Mouse (Mus musculus): ENCODE measurements around the gene Olfr598. TPM values are rescaled to one million over a fixed set of nuclear protein-coding genes. Genes with fewer than 3 reads are reported as not detected.
"Not testable (repeated sequence)": the region's sequence is repeated elsewhere in the genome, so short reads cannot be mapped to it uniquely, and the experiment has no call there.

Gene Olfr598
- not detected for total RNA-seq (2021)
- long read RNA-seq, experiment 1 = 0 reads
- long read RNA-seq, experiment 2 = 0 reads

DNA sequence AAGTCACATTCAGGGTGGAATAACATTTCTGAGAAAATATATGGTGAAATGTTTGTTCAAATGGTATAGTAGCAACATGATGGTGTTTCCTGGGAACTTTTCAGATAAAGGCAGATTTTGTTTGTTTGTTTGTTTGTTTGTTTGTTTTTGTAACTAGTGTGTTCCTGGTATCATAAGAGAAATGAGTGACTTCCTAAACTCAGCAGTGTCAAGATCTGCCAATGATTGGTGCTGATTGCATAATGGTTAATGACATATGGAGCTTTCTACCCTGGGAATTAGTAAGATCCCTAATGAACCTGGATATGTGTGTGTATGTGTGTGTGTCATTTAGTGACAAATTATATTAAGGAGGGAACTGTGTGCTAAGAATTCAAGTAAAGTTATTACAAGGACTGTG lies at the start of gene Olfr598:
Gene Olfr598 (plus strand): TSS at position 301 of the 400 bp plus-strand sequence.
- DNase-seq = no peak

- DNase-seq = not testable (repeated sequence)
These were observed 18.0 kb upstream of the Olfr598 start, which contains the start of gene Olfr596 for GRCm38 (mm10) chr7:103305348-103305747. Gene Olfr596 (plus strand): TSS chr7:103305648.

DNA sequence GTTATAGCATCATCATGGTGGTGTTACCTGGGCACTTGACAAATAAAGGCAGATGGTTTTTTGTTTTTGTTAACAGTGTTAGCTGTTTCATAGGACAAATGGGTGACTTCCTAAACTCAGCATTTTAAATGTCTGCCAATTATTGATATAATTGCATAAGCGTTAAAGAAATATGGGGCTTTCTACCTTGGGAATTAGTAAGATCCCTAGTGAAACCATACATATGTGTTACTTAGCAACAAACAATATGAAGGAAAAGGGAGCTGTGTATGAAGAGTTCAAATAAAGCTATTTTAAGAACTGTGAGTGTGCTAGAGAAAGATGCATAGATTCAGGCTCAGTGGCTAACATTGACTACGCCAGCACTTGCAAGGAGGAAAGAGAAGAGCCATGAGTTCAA lies 7.4 kb upstream of the Olfr598 start, which contains the start of gene Olfr597:
Gene Olfr597 (plus strand): TSS at position 301 of the 400 bp plus-strand sequence.
- DNase-seq = not testable (repeated sequence)

- DNase-seq = no peak
These were observed 12.2 kb downstream of the Olfr598 start, which contains the start of gene Olfr599 for GRCm38 (mm10) chr7:103335617-103336016. Gene Olfr599 (plus strand): TSS chr7:103335917.

DNA sequence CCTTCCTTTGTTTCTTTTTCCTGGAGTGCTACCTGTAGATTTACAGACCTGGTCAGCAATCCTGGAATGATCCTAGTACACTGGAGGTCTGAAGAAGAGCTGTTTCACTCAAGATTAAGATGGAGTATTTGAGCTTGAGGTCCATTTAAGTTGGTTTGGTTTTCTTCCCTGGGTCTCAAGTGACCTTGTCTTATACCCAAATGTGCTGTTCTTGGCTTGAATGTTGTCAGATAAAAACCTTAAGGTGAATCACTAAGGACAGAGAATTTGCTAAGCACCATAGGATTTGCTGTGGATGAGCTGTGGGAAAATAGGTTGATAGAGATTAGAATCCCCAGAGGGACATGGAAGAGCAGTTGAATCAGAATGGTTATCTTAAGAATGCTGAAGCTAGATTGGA lies 26.2 kb downstream of the Olfr598 start, which contains the start of gene Olfr600:
Gene Olfr600 (minus strand): TSS at position 101 of the 400 bp plus-strand sequence.
- DNase-seq = no peak

GRCm38 (mm10) chr7:103362555-103362954 lies 39.2 kb downstream of the Olfr598 start, which contains the start of gene Olfr601:
Gene Olfr601 (minus strand): TSS chr7:103362655.
- no peak for DNase-seq

Other genes with a start within 250 kb of the Olfr598 start
- not detected for gene Olfr584, start 241.7 kb upstream of the Olfr598 start, total RNA-seq (2021)
- not detected for gene Olfr585, start 225.8 kb upstream of the Olfr598 start, total RNA-seq (2021)
- not detected for gene Olfr586, start 197.9 kb upstream of the Olfr598 start, total RNA-seq (2021)
- not detected for gene Olfr588-ps1, start 182.7 kb upstream of the Olfr598 start, total RNA-seq (2021)
- gene Olfr589, start 167.2 kb upstream of the Olfr598 start, total RNA-seq (2021) = not detected
- gene Olfr591, start 145.2 kb upstream of the Olfr598 start, total RNA-seq (2021) = not detected
- gene Olfr592, start 138.8 kb upstream of the Olfr598 start, total RNA-seq (2021) = not detected
- not detected for gene Olfr593, start 111.7 kb upstream of the Olfr598 start, total RNA-seq (2021)
- gene Olfr594, start 106.6 kb upstream of the Olfr598 start, total RNA-seq (2021) = not detected
- gene Usp17ld, start 71.1 kb upstream of the Olfr598 start, total RNA-seq (2021) = not detected
- not detected for gene Olfr596, start 17.9 kb upstream of the Olfr598 start, total RNA-seq (2021)
- gene Olfr597, start 7.3 kb upstream of the Olfr598 start, total RNA-seq (2021) = not detected
- not detected for gene Olfr599, start 12.3 kb downstream of the Olfr598 start, total RNA-seq (2021)
- not detected for gene Olfr600, start 26.1 kb downstream of the Olfr598 start, total RNA-seq (2021)
- not detected for gene Olfr601, start 39.1 kb downstream of the Olfr598 start, total RNA-seq (2021)
- not detected for gene Olfr603, start 62.6 kb downstream of the Olfr598 start, total RNA-seq (2021)
- gene Usp17lc, start 91.5 kb downstream of the Olfr598 start, total RNA-seq (2021) = not detected
- gene Olfr605, start 121.9 kb downstream of the Olfr598 start, total RNA-seq (2021) = not detected
- not detected for gene Olfr606, start 125.5 kb downstream of the Olfr598 start, total RNA-seq (2021)
- not detected for gene Olfr607, start 140.6 kb downstream of the Olfr598 start, total RNA-seq (2021)
- gene Olfr608, start 146.3 kb downstream of the Olfr598 start, total RNA-seq (2021) = not detected
- not detected for gene Olfr609, start 174.5 kb downstream of the Olfr598 start, total RNA-seq (2021)
- not detected for gene Olfr610, start 188.6 kb downstream of the Olfr598 start, total RNA-seq (2021)
- not detected for gene Olfr611, start 197.3 kb downstream of the Olfr598 start, total RNA-seq (2021)
- not detected for gene Olfr612, start 219.1 kb downstream of the Olfr598 start, total RNA-seq (2021)
- not detected for gene Olfr613, start 224.5 kb downstream of the Olfr598 start, total RNA-seq (2021)
- not detected for gene Olfr615, start 232.5 kb downstream of the Olfr598 start, total RNA-seq (2021)
- gene Olfr616, start 245.6 kb downstream of the Olfr598 start, total RNA-seq (2021) = not detected
- not detected for gene Olfr617, start 249.5 kb downstream of the Olfr598 start, total RNA-seq (2021)